Mouse (Mus musculus): ENCODE measurements around the gene Nrde2.

The Nrde2 gene

GRCm38 (mm10) chr12:100176469-100177056 is 17.1 kb upstream of the Nrde2 start:
- DNase-seq = no peak

- DNase-seq = no peak
Observed at GRCm38 (mm10) chr12:100172481-100172880, 13.0 kb upstream of the Nrde2 start.

GRCm38 (mm10) chr12:100167931-100168871 is 8.7 kb upstream of the Nrde2 start:
- peak; percentile 86 for DNase-seq

- peak; percentile 50 for DNase-seq
Observed at GRCm38 (mm10) chr12:100167502-100167901, 8.0 kb upstream of the Nrde2 start.

- peak; percentile 56 for DNase-seq
Observed at GRCm38 (mm10) chr12:100166939-100167338, 7.5 kb upstream of the Nrde2 start.

GRCm38 (mm10) chr12:100166177-100166576 is 6.7 kb upstream of the Nrde2 start:
- peak; percentile 68 for DNase-seq

DNA sequence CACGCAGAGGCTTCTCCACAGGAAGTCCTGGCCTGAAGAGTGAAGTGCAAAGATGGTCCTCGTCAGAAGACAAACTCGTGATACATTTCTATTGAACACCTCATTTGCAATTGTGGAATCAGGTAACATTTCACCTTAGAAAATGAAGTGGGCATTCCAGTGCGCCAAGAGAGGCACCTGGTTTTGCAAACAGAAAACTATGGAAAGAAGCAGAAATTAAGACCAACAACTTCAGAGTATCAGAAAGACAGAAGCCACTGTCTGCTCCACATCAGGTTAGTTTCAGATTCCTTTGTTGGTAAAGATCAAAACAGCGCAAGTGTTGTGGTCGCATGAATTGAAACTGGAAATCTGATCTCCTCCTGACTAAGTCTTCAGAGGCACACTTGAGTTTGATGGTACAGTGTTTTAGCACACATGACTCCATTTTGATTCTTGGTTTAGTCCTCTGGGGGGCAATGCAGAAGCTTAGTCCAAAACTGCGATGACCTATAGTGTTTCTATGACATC is 5.6 kb upstream of the Nrde2 start:
- DNase-seq = no peak

GRCm38 (mm10) chr12:100152466-100152865 is 7.0 kb downstream of the Nrde2 start:
- DNase-seq = no peak

GRCm38 (mm10) chr12:100144269-100144668 is 15.2 kb downstream of the Nrde2 start:
- DNase-seq = no peak

DNA sequence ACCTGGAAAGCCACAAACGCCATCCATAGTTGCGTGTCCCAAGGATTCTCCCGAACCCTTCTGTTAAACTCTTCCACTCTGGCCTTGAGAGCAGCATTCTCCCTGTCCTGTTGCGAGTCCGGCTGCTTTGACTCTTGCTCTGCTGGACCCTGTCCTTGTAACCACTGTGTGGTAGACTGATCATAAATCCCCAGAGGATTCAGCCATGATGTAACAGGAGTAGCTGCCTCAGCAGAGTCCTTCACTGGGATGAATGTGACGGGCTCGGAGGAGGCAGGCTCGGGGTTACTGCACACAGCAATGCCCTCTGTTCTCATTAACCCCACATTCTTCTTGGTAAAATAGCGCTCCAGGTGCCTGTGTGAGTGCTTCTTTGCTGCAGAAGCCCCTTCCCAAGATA is 15.7 kb downstream of the Nrde2 start:
- no peak for DNase-seq

- no peak for DNase-seq
Observed at GRCm38 (mm10) chr12:100142848-100143523, 16.5 kb downstream of the Nrde2 start.

- DNase-seq = no peak
Observed at GRCm38 (mm10) chr12:100135117-100135516, 24.3 kb downstream of the Nrde2 start.

DNA sequence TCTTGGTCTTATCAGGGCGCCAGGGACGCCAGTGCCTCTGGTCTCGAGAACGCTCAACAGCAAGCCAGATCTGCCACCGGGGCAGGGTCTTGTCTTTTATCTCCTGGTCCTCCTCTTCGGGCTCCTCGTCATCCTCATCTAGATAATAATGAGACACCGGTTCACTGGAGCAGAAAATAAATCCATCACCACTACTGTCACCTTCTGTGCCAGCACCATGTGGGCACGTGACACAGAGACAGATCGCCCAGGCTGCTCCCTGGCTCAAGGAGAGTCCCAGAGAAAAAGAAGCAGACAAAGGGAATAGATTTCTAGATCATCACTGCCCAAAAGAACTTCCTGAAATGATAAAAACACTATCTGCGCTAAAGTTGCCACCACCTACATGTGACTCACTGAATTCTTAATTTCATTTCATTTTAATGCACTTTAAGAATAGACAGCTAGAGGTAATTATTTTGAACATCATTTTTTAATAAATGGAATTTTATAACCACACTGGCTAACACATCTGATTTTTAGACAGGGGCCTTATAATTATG is 25.0 kb downstream of the Nrde2 start:
- peak; percentile 53 for DNase-seq

DNA sequence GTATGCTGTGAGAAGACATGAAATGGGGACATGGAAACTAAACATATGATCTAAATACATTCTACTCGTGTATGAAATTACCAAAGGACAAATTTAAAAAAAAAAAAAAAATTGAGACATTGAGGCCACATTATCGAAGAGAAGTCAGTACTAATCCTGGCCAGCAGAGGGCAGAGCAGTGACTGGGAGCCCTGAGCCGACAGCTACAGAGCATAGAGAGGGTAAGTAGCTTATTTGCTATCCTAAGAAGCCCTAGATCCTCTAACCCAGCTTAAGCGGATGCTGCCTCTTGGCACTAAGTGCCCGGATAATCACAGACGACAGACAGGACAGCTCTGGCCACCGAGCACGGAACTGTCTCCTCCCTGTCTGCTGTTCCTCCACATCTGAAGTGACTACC is 27.8 kb downstream of the Nrde2 start:
- peak; percentile 82 for DNase-seq

GRCm38 (mm10) chr12:100131167-100131566 is 28.3 kb downstream of the Nrde2 start:
- no peak for DNase-seq

GRCm38 (mm10) chr12:100128961-100129360 is 30.5 kb downstream of the Nrde2 start:
- no peak for DNase-seq

DNA sequence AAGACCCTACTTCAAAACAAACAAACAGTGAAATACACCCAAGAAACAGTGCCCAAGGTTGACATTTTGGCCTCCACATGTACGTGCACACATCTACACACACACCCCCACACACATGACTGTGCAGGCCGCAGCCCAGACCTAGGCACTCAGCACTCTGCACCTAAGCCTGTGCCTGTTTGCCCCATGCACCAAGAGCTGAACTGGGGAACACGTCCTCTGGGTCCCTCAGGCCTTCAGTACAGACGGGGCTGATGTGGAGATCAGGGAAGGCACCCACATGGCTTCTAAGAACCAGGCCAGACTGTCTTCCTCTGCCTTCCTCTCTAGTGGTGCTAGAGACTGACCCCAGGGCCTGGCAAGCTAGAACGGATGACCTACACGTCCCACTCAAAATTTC is 30.9 kb downstream of the Nrde2 start:
- DNase-seq = no peak

DNA sequence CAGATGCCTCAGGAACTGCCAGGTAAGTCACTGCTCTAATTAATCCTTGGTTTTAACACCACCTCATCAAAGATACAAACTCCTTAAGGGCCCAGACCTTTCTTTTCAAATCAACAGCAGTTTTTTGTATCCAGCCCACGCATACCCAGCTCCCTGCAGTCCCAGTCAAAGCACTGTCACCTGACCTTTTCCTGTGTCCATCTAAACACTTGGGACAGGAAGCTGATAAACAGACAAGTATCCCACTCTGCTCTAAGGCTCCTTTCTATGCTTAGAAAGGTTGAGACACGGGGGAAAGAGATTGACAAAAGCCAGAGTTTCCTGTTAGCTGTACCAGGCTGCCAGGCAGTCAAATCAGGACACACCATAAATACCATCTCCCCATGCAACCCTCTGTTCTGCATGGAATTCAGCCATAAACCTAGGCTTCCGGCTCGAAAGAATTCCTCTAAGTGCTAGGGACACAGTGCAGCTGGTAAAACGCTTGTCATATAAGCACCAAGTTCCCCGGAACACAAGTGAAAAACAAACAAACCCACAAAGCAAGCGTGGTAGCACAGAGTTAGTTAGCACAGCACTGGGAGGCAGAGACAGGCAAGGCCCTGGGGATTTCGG is 31.5 kb downstream of the Nrde2 start:
- no peak for DNase-seq

DNA sequence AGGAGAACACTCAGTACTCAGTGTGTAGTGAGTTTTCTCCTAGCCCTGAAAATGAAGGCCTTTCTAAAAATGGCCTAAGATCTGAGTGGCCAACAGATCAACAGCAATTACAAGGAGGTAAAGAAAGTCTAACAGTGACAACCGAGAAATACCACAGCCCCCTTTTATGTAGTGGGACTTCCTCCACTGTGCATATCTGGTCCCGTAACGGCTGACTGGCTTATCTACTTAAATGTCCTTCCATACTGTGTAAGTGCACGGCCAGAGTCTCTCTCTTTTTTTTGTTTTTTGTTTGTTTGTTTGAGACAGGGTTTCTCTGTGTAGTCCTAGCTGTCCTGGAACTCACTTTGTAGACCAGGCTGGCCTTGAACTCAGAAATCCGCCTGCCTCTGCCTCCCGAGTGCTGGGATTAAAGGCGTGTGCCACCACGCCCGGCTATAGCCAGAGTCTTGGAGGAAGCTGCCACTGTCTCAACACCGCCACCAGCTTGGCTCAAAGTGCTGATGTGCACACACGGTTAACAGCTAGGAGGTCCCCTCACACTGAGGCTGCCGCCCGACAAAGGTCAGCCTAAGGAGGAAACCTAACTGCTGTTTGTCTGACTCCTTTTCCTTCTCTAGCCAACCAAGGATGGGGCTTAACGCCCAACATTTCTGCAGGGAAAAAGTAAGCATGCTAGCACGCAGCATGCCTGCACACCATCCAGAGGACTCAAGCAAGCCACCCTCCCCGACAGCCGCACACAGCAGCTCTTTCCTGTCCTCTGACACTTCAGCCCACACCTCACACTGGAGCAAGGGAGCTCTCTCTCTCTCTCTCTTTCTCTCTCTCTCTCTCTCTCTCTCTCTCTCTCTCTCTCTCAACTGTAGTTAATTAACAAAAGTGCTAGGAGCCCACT is 32.2 kb downstream of the Nrde2 start:
- no peak for DNase-seq

DNA sequence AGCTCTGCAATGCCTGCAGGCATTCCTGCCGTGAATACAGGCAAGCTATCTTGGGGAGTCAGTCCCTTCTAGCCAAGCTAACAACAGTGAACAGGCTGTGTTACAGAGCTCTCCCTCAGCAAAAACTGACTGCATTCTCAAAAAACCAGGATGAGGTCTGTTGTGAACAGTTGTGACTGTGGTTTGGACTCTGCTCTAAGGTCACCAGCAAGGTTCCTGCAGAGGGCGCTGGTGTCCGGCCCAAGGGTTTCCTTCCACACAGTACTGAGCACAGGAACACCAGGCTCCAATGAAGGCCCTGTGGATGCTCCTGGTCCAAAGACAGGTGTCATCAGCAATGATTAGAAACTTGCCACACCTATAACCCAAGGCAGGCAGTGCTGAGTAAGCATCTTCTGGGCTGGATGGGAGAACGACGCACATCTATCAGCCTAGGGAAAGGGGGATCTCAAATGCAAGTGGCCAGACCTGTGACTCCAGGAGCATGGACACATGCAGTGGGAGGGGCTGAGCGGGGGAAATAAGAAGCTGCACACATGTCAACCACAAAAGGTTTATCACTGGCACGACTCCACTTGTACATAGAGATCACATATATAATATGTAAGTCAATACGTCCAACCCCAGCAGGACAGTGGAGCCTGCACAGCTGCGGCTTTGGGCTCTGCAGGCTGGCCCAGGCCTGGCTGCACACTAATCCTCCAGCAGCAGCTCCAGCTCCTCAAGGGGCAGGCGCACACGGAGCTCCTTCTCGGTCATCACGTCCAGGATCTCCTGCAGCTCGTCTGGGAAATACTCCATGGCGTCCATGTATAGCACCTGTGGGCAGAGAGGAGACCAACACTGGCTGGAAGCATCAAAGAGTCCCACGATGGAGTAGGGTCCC is 34.3 kb downstream of the Nrde2 start:
- no peak for DNase-seq

- no peak for DNase-seq
Observed at GRCm38 (mm10) chr12:100123476-100123875, 36.0 kb downstream of the Nrde2 start.

All from cerebellum, adult 9-10 months (tissue).